Mouse (Mus musculus) liver, adult 2 months (tissue): ENCODE data around the gene Vav2.

Experiments
- CTCF ChIP-seq: fragments of 200-500 bp; IDR thresholded peaks from 2 replicates; pipeline ENCODE4 v1.5.1; 2011; ENCODE audit warnings: low read depth, low read length, control low read depth
- POLR2A ChIP-seq: fragments of 200-500 bp; IDR thresholded peaks from 2 replicates; pipeline ENCODE4 v1.6.1; 2011; ENCODE audit warnings: low read length, control low read depth; ENCODE audit not compliant: insufficient read depth; ENCODE audit errors: extremely low read depth

DNA sequence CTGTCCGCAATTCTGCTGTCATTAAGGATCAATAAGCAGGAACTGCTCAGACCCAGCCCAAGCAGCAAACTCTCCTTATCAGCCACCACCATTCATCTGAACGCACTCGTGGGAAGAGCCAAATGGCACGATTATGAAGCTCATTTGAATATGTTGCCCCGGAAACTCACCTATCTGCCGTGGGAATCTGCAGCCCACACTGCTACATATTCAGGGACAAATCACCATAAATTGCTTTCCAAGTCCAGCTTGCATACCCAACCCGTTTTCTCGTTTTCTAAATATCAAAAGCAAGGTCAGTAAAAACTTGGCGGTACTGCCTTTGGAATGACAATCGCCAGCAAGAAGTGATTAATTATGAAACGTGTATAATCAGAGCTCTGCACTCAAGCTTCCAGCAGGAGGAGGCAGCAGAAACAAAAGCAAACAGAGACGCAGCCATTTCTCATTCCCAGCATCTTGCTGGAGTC is 82.8 kb downstream of the Vav2 start:
- no peak for TF ChIP-seq POLR2A
- TF ChIP-seq CTCF: no peak
